Mouse (Mus musculus) heart, embryonic 15.5 days (tissue): ENCODE measurements around the gene Lrrc41. TPM values are rescaled to one million over a fixed set of nuclear protein-coding genes. Genes with fewer than 3 reads are reported as not detected.

Experiments used
- ATAC-seq: fragments of 200-750 bp; cut with Nextera tagmentation; replicated peaks from 2 replicates; pipeline ENCODE4 v1.8.0; 2017; ENCODE audit warnings: low read depth, moderate TSS enrichment; ENCODE audit not compliant: insufficient number of reproducible peaks, insufficient read depth, low FRiP score
- H3K27ac ChIP-seq: fragments of 300-500 bp; sonication (generic); 2 replicates; pipeline ENCODE4 v1.5.1; 2015; ENCODE audit warnings: mild to moderate bottlenecking, inconsistent platforms
- H3K27me3 ChIP-seq: fragments of 300-500 bp; sonication (generic); 2 replicates; pipeline ENCODE4 v1.6.1; 2015; ENCODE audit warnings: inconsistent platforms
- H3K36me3 ChIP-seq: fragments of 300-500 bp; sonication (generic); 2 replicates; pipeline ENCODE4 v1.6.1; 2015; ENCODE audit warnings: mild to moderate bottlenecking, inconsistent platforms
- H3K4me1 ChIP-seq: fragments of 300-500 bp; sonication (generic); replicated peaks from 2 replicates; pipeline ENCODE4 v1.6.1; 2015; ENCODE audit warnings: inconsistent platforms
- H3K4me2 ChIP-seq: fragments of 300-500 bp; sonication (generic); 2 replicates; pipeline ENCODE4 v1.6.1; 2015; ENCODE audit warnings: inconsistent platforms, mild to moderate bottlenecking, moderate library complexity
- H3K4me3 ChIP-seq: fragments of 300-500 bp; sonication (generic); 2 replicates; pipeline ENCODE4 v1.5.1; 2015; ENCODE audit warnings: mild to moderate bottlenecking, inconsistent platforms
- H3K9ac ChIP-seq: fragments of 300-500 bp; sonication (generic); 2 replicates; pipeline ENCODE4 v1.6.1; 2015; ENCODE audit warnings: mild to moderate bottlenecking, inconsistent platforms
- H3K9me3 ChIP-seq: fragments of 300-500 bp; sonication (generic); replicated peaks from 2 replicates; pipeline ENCODE4 v1.6.1; 2016; ENCODE audit warnings: inconsistent platforms
- WGBS: fragments of 180-500 bp; shearing (Covaris S2); methylation state at CpG from one replicate; pipeline ENCODE4 v1.1.7; 2015; ENCODE audit warnings: mixed read lengths; 5-methylcytosine and 5-hydroxymethylcytosine counted together
- polyA plus RNA-seq: library from polyadenylated mRNA; unstranded; fragments of >200 nt; fragmentation: Nextera tagmentation; extraction: Ambion mirVana; gene quantifications from 2 replicates; pipeline ENCODE4 v1.2.1, GENCODE M21; 2015

Gene Lrrc41
- polyA plus RNA-seq, 1 experiment from 2014 or later = 44.1 TPM

DNA sequence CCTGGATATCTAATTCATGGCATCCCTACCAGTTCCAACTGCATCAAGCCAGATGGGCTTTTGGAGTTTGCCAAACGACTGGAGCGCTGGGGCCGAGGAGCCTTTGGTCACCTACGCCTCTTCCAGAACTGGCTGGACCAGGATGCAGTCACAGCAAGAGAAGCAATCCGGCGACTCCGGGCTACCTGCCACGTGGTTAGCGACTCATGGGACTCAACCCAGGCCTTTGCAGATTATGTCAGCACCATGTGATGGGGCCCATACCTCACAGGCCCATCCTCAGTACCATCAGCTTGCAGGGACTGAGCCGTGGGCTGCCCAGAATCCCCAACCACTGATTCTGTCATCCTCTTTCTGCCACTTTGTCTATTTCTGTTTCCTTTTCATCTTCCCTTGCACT, 21.2 kb downstream of the Lrrc41 start:
- Histone ChIP-seq H3K4me1 (no peaks in the 10 kb centered on the region), H3K9ac (no peak overlapping the region), H3K4me2 (no peak overlapping the region), H3K27ac (no peak overlapping the region), H3K9me3 (no peaks in the 10 kb centered on the region), H3K27me3 (no peaks in the 10 kb centered on the region), H3K4me3 (no peak overlapping the region), H3K36me3 (peaks cover 78% of the 10 kb centered on the region)
- WGBS = 87% methylated on average over 10 of the region's 10 CpGs
- no peak for ATAC-seq

DNA sequence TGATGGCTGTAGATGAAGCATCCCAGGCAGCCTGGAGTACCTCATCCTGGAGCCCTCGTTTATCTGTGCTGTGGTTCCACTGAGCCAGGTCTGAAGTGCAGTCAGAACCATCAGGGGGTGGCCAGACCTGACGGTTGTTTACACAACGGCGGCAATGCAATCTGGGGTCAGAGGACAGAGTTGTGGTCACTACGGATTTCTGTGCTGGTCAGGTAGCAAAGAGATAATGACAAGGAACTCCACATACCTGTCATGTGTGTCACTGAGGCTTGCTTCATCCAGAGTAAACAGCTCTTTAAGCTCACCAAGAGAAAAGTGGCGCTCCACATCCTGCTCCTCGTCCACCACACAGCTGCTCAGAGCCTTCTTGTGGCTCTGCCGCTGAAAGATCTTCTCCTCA, 22.1 kb downstream of the Lrrc41 start:
- WGBS = 76% methylated on average over 8 of the region's 8 CpGs

DNA sequence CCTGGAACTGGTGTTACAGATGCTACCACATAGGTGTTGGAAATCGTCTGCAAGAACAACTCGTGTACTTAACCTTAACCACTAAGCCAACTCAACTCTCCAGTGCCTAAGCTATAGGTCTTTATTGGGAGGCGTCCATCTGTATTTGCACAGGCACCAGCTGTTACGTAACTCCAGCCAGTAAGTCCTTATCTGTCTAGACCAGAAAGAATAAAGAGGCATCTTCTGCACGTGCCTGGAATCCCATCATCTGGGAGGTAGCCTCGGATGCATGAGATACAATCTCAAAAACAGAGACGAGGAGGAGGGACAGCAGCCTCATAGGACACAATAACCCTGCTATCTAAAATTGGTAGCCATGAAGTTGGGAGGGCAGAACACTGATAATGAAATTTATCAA, 25.9 kb downstream of the Lrrc41 start:
- H3K4me1 ChIP-seq = no peaks in the 10 kb centered on the region
- peaks cover 51% of the 10 kb centered on the region for H3K36me3 ChIP-seq
- no peak overlapping the region for H3K4me2 ChIP-seq
- 74% methylated on average over 7 of the region's 7 CpGs for WGBS
- H3K27ac ChIP-seq = no peak overlapping the region
- H3K9me3 ChIP-seq = no peaks in the 10 kb centered on the region
- no peak overlapping the region for H3K9ac ChIP-seq
- H3K4me3 ChIP-seq = no peak overlapping the region
- ATAC-seq = no peak
- no peaks in the 10 kb centered on the region for H3K27me3 ChIP-seq

More for the DNA sequence above, 22.1 kb downstream of the Lrrc41 start:
- H3K4me3 ChIP-seq = no peak overlapping the region
- no peak overlapping the region for H3K27ac ChIP-seq
- peaks cover 73% of the 10 kb centered on the region for H3K36me3 ChIP-seq
- H3K9ac ChIP-seq = no peak overlapping the region
- no peaks in the 10 kb centered on the region for H3K4me1 ChIP-seq
- no peak overlapping the region for H3K4me2 ChIP-seq
- H3K9me3 ChIP-seq = no peaks in the 10 kb centered on the region
- no peaks in the 10 kb centered on the region for H3K27me3 ChIP-seq
- ATAC-seq = no peak

DNA sequence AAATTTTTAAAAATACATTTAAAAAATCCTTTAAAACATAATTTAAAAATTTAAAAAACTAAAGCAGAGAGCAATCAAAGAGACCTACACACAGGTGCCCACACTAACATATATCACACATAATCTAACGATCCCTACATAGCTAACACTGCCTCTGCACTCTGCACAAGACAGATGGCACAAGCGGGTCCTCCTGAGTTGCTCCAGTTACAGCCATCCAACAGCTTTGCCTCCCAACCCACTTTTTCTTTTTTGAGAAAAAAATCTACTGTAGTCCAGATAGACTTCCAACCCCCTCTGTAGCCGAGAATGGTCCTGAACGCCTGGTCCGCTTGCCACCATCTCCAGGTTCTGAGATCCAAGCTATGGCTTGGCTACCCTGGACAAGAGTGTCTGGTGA, 30.2 kb downstream of the Lrrc41 start:
- WGBS = 91% methylated on average over 5 of the region's 5 CpGs
- no peaks in the 10 kb centered on the region for H3K27me3 ChIP-seq
- H3K36me3 ChIP-seq = peaks cover 18% of the 10 kb centered on the region; the same call in 1 of the 2 replicates

DNA sequence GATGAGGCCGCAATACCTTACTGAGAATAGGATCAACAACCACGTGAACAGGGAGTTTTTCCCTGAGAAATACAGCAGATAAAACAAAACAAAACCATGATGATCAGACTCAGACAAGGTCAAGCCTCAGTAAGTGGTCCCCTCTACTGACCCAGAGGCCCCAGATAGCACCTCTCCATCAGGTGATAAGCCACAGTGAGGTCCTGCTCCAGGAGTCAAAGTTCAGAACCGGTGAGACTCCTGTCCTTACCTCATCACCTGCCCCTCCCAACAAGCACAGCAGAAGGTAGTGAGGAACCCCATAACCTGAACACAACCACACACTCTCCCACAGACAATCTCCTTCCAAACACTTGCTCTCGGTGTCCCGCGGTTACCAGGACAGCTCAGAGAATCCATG, 35.6 kb downstream of the Lrrc41 start:
- 81% methylated on average over 6 of the region's 6 CpGs for WGBS
- Histone ChIP-seq H3K27ac (no peak overlapping the region), H3K36me3 (no peaks in the 10 kb centered on the region), H3K4me2 (no peak overlapping the region), H3K4me1 (no peaks in the 10 kb centered on the region), H3K9me3 (no peaks in the 10 kb centered on the region), H3K27me3 (no peaks in the 10 kb centered on the region), H3K4me3 (no peak overlapping the region), H3K9ac (no peak overlapping the region)
- no peak for ATAC-seq

More for the DNA sequence above, 30.2 kb downstream of the Lrrc41 start:
- no peaks in the 10 kb centered on the region for H3K4me1 ChIP-seq
- no peak overlapping the region for H3K9ac ChIP-seq
- H3K4me2 ChIP-seq = no peak overlapping the region
- H3K9me3 ChIP-seq = no peaks in the 10 kb centered on the region
- H3K4me3 ChIP-seq = no peak overlapping the region
- ATAC-seq = no peak
- H3K27ac ChIP-seq = no peak overlapping the region

DNA sequence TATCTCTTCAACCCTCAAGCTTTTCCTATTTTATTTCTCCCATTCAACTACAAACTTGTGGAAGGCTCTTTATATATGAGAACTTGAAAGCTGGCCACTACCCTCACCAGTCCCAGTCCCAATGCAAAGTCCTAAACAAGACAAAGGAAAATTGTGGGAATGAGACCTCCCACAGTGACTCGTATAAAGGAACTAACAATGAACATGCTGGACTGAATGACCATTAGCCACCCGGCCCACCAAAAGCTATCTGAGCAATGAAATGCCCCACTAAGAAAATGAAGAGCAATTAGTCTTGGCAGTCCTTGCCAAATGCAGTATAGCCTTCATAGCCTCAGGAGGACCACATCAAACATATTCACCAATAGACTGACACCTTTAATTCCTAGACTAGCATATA, 36.4 kb downstream of the Lrrc41 start:
- no peak overlapping the region for H3K4me3 ChIP-seq
- H3K9ac ChIP-seq = no peak overlapping the region
- H3K27me3 ChIP-seq = no peaks in the 10 kb centered on the region
- no peaks in the 10 kb centered on the region for H3K4me1 ChIP-seq
- H3K9me3 ChIP-seq = no peaks in the 10 kb centered on the region
- WGBS = 86% methylated on average over 2 of the region's 2 CpGs
- H3K4me2 ChIP-seq = no peak overlapping the region
- H3K27ac ChIP-seq = no peak overlapping the region
- no peaks in the 10 kb centered on the region for H3K36me3 ChIP-seq
- no peak for ATAC-seq

DNA sequence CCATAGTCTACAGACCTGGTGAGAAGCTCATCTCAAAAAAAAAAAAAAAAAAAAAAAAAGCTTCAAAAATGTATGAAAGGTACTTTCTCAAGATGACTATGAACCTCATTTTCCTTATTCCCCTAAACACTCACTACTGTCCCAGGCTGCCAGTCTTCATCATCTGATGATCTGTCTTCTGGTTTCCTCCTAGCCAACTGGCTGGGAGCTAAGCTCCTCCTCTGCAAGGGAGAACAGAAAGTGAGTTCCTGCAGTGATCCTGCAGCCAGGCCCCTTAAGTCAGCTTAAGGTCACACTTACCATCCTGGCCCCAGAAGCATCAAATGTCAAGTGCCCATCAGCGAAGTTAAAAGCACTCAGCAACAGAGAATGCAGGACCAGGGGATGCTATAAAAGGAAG, 47.7 kb downstream of the Lrrc41 start:
- Histone ChIP-seq H3K9ac (peak overlapping the region; percentile 64), H3K9me3 (no peaks in the 10 kb centered on the region), H3K4me2 (peak overlapping the region; percentile 77), H3K4me1 (peaks cover 10% of the 10 kb centered on the region), H3K4me3 (peak overlapping the region; percentile 68), H3K27ac (peak overlapping the region; percentile 36; the same call in 1 of the 2 replicates), H3K27me3 (no peaks in the 10 kb centered on the region), H3K36me3 (no peaks in the 10 kb centered on the region)
- ATAC-seq = no peak
- 0% methylated on average over 1 of the region's 1 CpGs for WGBS

DNA sequence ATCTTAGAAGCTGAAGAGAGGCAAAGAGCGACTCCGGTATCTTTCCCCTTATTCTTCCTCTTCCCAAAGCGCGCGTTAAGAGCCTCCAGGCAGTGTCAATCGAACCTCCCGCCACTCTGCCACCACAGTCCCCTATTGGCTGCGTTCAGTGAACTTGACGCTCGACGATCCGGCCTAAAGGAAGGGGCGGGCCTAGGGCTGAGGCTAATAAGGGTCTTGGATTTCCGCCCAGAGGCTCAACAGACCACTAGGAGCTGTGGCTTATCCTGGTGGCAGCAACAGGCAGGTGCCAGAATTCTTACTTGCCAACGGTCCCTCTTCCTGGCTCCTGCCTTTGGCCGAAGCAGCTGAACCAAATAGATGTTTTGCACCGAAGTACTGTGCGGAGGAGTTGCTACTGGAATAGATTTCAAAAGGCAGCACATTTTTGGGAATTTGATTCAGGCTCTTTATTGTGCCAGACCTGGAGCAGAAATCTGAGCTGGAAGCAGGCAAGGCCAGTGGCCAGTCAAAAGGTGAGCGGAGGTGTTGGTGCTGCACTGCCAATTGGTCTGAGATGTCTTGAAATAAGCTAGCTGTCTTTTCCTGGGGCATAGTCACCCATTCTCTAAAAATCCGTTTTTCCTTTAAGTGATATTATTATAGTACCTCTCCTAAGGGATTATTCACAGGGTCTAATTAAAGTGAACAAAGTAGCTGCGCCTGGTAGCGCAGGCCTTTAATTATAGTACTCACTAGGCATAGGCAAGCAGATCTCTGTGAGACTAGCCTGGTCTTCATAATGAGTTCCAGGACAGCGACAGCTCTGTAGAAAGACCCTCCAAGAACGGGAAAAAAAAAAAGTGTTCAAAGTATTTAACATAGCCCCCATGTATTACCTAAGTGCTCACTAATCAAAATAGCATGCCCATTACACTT, 48.8 kb downstream of the Lrrc41 start, which contains the start of the genes Rad54l and Pomgnt1:
Gene Rad54l (minus strand): TSS at position 89 of the 918 bp plus-strand sequence.
Gene Pomgnt1 (plus strand): TSS at position 239 of the 918 bp plus-strand sequence.
- Histone ChIP-seq H3K4me3 (peak within 1 kb of the TSS; percentile 68), H3K9ac (peak within 1 kb of the TSS; percentile 64), H3K27me3 (no peaks in the 10 kb centered on the region), H3K4me1 (peaks cover 10% of the 10 kb centered on the region), H3K36me3 (no peaks in the 10 kb centered on the region), H3K27ac (peak within 1 kb of the TSS; percentile 83), H3K9me3 (no peaks in the 10 kb centered on the region), H3K4me2 (peak within 1 kb of the TSS; percentile 77)
- ATAC-seq = peak; percentile 99
- WGBS = 6% methylated on average over 24 of the region's 24 CpGs

DNA sequence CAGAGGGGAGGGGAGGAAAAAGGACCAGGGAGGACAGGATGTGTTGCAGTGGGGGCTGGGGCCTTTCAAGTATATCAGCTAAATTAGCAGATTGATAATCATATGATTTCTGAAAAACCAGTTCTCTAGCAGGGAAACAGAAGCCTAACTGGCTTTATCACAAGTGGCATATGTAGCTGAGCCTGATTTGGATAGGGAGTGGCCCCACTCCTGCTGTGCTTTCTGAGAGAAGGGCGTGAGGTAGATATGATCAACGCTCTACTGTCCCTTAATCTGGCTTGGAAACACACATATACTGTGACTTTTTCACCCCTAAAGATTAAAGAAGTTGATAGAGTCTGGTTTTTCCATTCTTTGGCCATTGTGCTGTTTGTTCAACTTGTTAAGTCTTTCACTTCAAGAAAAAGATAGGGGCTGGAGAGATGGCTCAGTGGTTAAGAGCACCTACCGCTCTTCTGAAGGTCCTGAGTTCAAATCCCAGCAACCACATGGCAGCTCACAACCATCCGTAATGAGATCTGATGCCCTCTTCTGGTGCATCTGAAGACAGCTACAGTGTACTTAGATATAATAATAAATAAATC, 50.8 kb downstream of the Lrrc41 start:
- ATAC-seq = no peak
- Histone ChIP-seq H3K4me3 (no peak overlapping the region), H3K36me3 (no peaks in the 10 kb centered on the region), H3K4me2 (no peak overlapping the region), H3K27ac (no peak overlapping the region), H3K4me1 (peaks cover 10% of the 10 kb centered on the region), H3K27me3 (no peaks in the 10 kb centered on the region), H3K9me3 (no peaks in the 10 kb centered on the region), H3K9ac (no peak overlapping the region)
- 84% methylated on average over 4 of the region's 4 CpGs for WGBS

DNA sequence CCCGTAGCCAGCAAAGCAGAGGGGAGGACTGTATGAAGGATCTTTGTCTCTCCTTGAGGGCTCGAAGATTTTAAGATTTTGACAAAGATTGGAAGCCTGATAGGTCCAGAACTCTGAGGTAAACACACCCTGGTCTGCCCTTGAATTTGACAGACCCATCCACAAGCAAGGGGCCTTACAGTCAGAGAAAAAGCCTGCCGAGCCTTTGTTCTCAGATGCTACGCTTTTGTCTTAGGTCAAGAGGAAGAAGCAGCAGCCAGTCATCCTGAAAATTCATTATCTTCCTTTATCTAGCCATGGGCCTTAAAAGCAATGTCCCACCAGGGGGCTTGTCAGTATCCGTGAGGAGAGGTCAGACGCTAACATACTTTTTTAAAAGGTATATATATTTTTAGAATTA, 52.9 kb downstream of the Lrrc41 start:
- no peak for ATAC-seq
- Histone ChIP-seq H3K27ac (no peak overlapping the region), H3K4me3 (no peak overlapping the region), H3K9ac (no peak overlapping the region), H3K36me3 (no peaks in the 10 kb centered on the region), H3K4me1 (peaks cover 7% of the 10 kb centered on the region), H3K27me3 (no peaks in the 10 kb centered on the region), H3K9me3 (no peaks in the 10 kb centered on the region), H3K4me2 (no peak overlapping the region)
- 72% methylated on average over 6 of the region's 6 CpGs for WGBS

DNA sequence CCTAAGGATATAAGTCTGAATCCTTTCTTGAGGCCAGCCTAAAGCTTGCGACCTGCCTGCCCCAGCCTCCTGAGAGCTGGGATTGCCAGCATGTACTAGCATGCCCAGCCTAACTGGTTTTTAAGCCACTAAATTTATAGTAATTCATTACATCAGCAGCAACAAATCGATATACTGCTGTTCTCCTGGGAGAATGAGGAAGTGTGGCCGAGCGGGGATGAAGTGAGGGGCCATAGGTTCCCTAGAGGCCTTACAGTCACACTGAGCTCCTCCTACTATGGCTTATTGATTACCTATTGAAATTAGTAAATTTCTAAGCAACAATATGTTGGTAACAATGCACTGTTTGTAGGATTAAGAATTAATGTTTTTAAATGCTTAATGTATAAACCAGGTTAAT, 58.1 kb downstream of the Lrrc41 start:
- Histone ChIP-seq H3K4me1 (no peaks in the 10 kb centered on the region), H3K36me3 (no peaks in the 10 kb centered on the region), H3K27me3 (no peaks in the 10 kb centered on the region), H3K9me3 (no peaks in the 10 kb centered on the region), H3K4me2 (no peak overlapping the region), H3K27ac (no peak overlapping the region), H3K9ac (no peak overlapping the region), H3K4me3 (no peak overlapping the region)
- 82% methylated on average over 4 of the region's 4 CpGs for WGBS
- no peak for ATAC-seq
